Mouse (Mus musculus) gonadal fat pad, adult 2 months (tissue): ENCODE results near the gene Ifitm3. TPM values are rescaled to one million over a fixed set of nuclear protein-coding genes. Genes with fewer than 3 reads are reported as not detected.
A peak's percentile ranks its signal among the peaks of the same experiment; 100 is the strongest.
"Not testable (repeated sequence)": the region's sequence is repeated elsewhere in the genome, so short reads cannot be mapped to it uniquely, and the experiment has no call there.

Experiments used
- DNase-seq: peaks from one replicate; pipeline ENCODE4 v3.0.0-alpha.2; 2012; ENCODE audit warnings: low read depth
- polyA plus RNA-seq: library from polyadenylated mRNA; depleted of rRNA; stranded (reverse); fragments of >200 nt; gene quantifications from 2 replicates; pipeline ENCODE4 v1.2.3, GENCODE M21; 2012

Gene Ifitm3
- polyA plus RNA-seq, 1 experiment = 421 TPM

- DNase-seq = no peak
Observed at GRCm38 (mm10) chr7:141000881-141001708, 9.5 kb downstream of the Ifitm3 start.

GRCm38 (mm10) chr7:140998853-140999700 is 11.5 kb downstream of the Ifitm3 start:
- no peak for DNase-seq

GRCm38 (mm10) chr7:140997817-140998216 is 12.8 kb downstream of the Ifitm3 start:
- DNase-seq = no peak

GRCm38 (mm10) chr7:140991117-140991689 is 19.4 kb downstream of the Ifitm3 start:
- no peak for DNase-seq

- DNase-seq = no peak
Observed at GRCm38 (mm10) chr7:140990622-140991021, 19.9 kb downstream of the Ifitm3 start.

- DNase-seq = no peak
Observed at GRCm38 (mm10) chr7:140990185-140990584, 20.4 kb downstream of the Ifitm3 start.

GRCm38 (mm10) chr7:140989022-140989421 is 21.5 kb downstream of the Ifitm3 start:
- peak; percentile 72 for DNase-seq

- DNase-seq = no peak
Observed at GRCm38 (mm10) chr7:140987182-140988138, 23.1 kb downstream of the Ifitm3 start.

GRCm38 (mm10) chr7:140982971-140983370 is 27.6 kb downstream of the Ifitm3 start:
- DNase-seq = no peak

GRCm38 (mm10) chr7:140981704-140982103 is 28.9 kb downstream of the Ifitm3 start:
- no peak for DNase-seq

- DNase-seq = not testable (repeated sequence)
Observed at GRCm38 (mm10) chr7:140976720-140977119, 33.9 kb downstream of the Ifitm3 start.

- no peak for DNase-seq
Observed at GRCm38 (mm10) chr7:140975465-140975864, 35.1 kb downstream of the Ifitm3 start.

GRCm38 (mm10) chr7:140974940-140975339 is 35.6 kb downstream of the Ifitm3 start:
- DNase-seq = no peak

- DNase-seq = no peak
Observed at GRCm38 (mm10) chr7:140973396-140974165, 37.0 kb downstream of the Ifitm3 start.

- DNase-seq = no peak
Observed at GRCm38 (mm10) chr7:140971479-140972171, 38.9 kb downstream of the Ifitm3 start.

- DNase-seq = no peak
Observed at GRCm38 (mm10) chr7:140970931-140971330, 39.6 kb downstream of the Ifitm3 start.

GRCm38 (mm10) chr7:140968710-140969109 is 41.9 kb downstream of the Ifitm3 start:
- DNase-seq = not testable (repeated sequence)

- DNase-seq = no peak
Observed at GRCm38 (mm10) chr7:140967862-140968591, 42.5 kb downstream of the Ifitm3 start.

- DNase-seq = no peak
Observed at GRCm38 (mm10) chr7:140966921-140967320, 43.6 kb downstream of the Ifitm3 start, which contains the start of gene Ifitm1. Gene Ifitm1, plus strand, starts transcription at chr7:140967221.
